Mouse (Mus musculus) stomach, embryonic 14.5 days (tissue): ENCODE measurements around the gene Proz. TPM values are rescaled to one million over a fixed set of nuclear protein-coding genes. Genes with fewer than 3 reads are reported as not detected.
"Not testable (repeated sequence)": the region's sequence is repeated elsewhere in the genome, so short reads cannot be mapped to it uniquely, and the experiment has no call there.

Source experiments
- ATAC-seq: fragments of 200-750 bp; cut with Nextera tagmentation; 2 replicates; pipeline ENCODE4 v1.8.0; 2017; ENCODE audit warnings: low read depth, moderate TSS enrichment; ENCODE audit not compliant: insufficient number of reproducible peaks, insufficient read depth, low FRiP score
- H3K27ac ChIP-seq: fragments of 300-500 bp; sonication (generic); 2 replicates; pipeline ENCODE4 v1.5.1; 2014; ENCODE audit warnings: mild to moderate bottlenecking, low read length, moderate library complexity, mixed read lengths
- H3K27me3 ChIP-seq: fragments of 300-500 bp; sonication (generic); 2 replicates; pipeline ENCODE4 v1.6.1; 2014; ENCODE audit warnings: low read length, control low read depth, mixed read lengths; ENCODE audit not compliant: control insufficient read depth, insufficient read depth
- H3K36me3 ChIP-seq: fragments of 300-500 bp; sonication (generic); 2 replicates; pipeline ENCODE4 v1.6.1; 2014; ENCODE audit warnings: mild to moderate bottlenecking, control low read depth, low read length, moderate library complexity, mixed read lengths; ENCODE audit not compliant: control insufficient read depth, insufficient read depth
- H3K4me1 ChIP-seq: fragments of 300-500 bp; sonication (generic); 2 replicates; pipeline ENCODE4 v1.6.1; 2014; ENCODE audit warnings: low read length, control low read depth, mixed read lengths; ENCODE audit not compliant: control insufficient read depth, insufficient read depth
- H3K4me2 ChIP-seq: fragments of 300-500 bp; sonication (generic); replicated peaks from 2 replicates; pipeline ENCODE4 v1.6.1; 2014; ENCODE audit warnings: low read depth, low read length, control low read depth
- H3K4me3 ChIP-seq: fragments of 300-500 bp; sonication (generic); 2 replicates; pipeline ENCODE4 v1.5.1; 2014; ENCODE audit warnings: low read depth, low read length, control low read depth
- H3K9ac ChIP-seq: fragments of 300-500 bp; sonication (generic); replicated peaks from 2 replicates; pipeline ENCODE4 v1.6.1; 2014; ENCODE audit warnings: low read depth, mild to moderate bottlenecking, control low read depth, low read length, moderate library complexity, mixed read lengths
- H3K9me3 ChIP-seq: fragments of 300-500 bp; sonication (generic); 2 replicates; pipeline ENCODE4 v1.6.1; 2016; ENCODE audit warnings: low read depth, low read length, control low read depth; ENCODE audit not compliant: control insufficient read depth
- WGBS: fragments of 180-500 bp; shearing (Covaris S2); extraction: QIAGEN DNeasy Blood & Tissue Kit; methylation state at CpG from one replicate; pipeline ENCODE4 v1.1.7; 2014; 5-methylcytosine and 5-hydroxymethylcytosine counted together
- polyA plus RNA-seq: library from polyadenylated mRNA; unstranded; fragments of >200 nt; fragmentation: Nextera tagmentation; extraction: Ambion mirVana; gene quantifications from 2 replicates; pipeline ENCODE4 v1.2.1, GENCODE M21; 2014

Gene Proz
- polyA plus RNA-seq, 1 experiment from 2014 or later: 0.45 TPM

DNA sequence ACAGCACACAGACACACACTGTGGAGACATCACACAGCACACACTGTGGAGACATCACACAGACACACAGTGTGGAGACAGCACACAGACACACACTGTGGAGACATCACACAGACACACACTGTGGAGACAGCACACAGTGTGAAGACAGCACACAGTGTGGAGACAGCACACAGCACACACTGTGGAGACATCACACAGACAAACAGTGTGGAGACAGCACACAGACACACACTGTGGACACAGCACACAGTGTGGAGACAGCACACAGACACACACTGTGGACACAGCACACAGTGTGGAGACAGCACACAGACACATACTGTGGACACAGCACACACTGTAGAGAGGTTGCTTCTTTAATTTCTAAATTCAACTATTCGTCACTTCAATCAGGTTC lies 14.9 kb downstream of the Proz start:
- H3K4me1 ChIP-seq, H3K27me3 ChIP-seq, ATAC-seq, H3K4me3 ChIP-seq, H3K27ac ChIP-seq, H3K9ac ChIP-seq, H3K9me3 ChIP-seq, H3K4me2 ChIP-seq: not testable (repeated sequence)
- 92% methylated on average over 1 of the region's 1 CpGs for WGBS
- H3K36me3 ChIP-seq: peaks cover 55% of the 10 kb centered on the region

DNA sequence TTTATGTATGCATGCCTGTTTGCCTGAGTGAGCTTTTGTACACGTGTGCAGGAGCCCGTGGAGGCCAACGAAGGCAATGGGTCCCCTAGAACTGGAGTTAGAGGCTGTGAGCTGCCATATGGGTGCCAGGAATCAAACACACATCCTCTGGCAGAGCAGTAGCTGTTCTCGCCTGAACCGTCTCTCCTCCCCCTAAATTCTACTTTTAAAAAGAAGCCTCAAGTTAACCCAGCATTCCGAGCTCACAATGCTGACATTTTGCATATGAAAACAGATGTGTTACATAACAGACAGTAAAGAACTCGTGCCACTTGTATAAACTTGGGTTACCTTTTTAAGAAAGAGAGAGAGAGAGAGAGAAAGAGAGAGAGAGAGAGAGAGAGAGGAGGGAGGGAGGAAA lies 16.8 kb downstream of the Proz start:
- no peaks in the 10 kb centered on the region for H3K27me3 ChIP-seq
- no peak overlapping the region for H3K4me3 ChIP-seq
- WGBS: 84% methylated on average over 7 of the region's 7 CpGs
- no peak overlapping the region for H3K27ac ChIP-seq
- H3K9ac ChIP-seq: no peak overlapping the region
- ATAC-seq: no peak
- H3K36me3 ChIP-seq: peaks cover 68% of the 10 kb centered on the region
- no peaks in the 10 kb centered on the region for H3K4me1 ChIP-seq
- no peaks in the 10 kb centered on the region for H3K9me3 ChIP-seq
- no peak overlapping the region for H3K4me2 ChIP-seq

DNA sequence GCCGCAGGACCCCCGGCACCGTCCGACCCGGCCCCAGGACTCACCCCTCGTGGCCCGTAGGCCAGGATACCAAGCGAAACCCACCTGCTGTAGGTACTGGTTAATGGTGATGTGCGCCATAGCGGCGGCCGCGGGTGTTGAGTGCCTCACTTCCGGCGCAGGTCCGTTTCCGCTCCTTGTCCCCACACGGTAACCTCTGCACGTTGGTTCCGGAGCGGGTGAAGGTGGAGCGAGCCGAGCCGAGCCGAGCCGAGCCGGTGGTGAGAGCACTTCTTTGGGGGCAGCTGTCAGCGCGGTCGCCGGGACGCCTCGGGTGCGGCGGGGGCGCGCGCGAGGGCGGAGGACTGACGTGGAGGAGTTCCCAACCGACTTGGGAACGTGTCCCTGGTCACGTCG lies 44.0 kb downstream of the Proz start:
- peak; percentile 75 for ATAC-seq
- Histone ChIP-seq H3K9me3 (no peaks in the 10 kb centered on the region), H3K27ac (peak overlapping the region; percentile 90), H3K36me3 (peaks cover 6% of the 10 kb centered on the region), H3K4me3 (peak overlapping the region; percentile 84), H3K9ac (peak overlapping the region; percentile 71), H3K4me2 (peak overlapping the region; percentile 90), H3K4me1 (peaks cover 17% of the 10 kb centered on the region), H3K27me3 (no peaks in the 10 kb centered on the region)
- WGBS: under 1% methylated on average over 45 of the region's 45 CpGs

DNA sequence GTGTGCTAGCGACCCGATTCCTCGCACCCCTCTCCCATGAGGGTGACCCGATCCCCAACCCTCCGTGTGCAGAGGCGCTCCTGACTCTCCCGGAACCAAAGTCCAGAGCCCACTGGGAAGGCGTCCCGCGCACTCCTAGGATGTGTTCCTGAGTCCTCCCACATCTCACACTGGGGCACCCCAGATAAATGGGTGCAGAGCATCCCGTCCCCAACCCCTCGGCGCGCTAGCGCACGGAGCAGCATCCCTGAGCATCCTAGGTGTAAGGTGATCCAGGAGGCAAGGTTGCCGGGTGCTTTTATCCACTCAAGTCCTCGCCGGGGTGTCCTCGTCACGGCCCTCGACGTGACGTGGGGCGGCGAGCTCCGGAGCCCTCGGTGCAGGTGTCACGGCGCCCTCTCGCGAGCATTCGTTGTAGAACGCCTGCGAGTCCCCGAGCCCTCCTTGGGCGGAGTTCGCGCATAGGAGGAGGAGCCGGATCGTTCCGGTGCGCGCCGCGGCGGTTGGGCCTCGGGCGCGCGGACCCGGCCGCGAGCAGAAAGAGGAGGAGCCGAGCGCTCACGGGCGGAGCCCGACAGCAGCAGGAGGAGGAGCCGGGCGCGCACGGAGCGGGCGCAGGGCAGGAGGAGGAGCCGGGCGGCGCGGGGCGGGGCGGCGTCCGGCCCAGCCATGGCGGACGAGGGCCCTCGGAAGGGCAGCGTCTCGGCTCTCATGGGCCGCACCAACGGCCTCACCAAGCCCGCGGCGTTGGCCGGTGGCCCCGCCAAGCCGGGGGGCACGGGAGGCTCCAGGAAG lies 44.6 kb downstream of the Proz start, which contains the start of the genes Pcid2 and Cul4a:
Gene Pcid2, minus strand, starts transcription at position 373 of the 795 bp plus-strand sequence.
Gene Cul4a, plus strand, starts transcription at position 535 of the 795 bp plus-strand sequence.
- peak within 1 kb of the TSS; percentile 84 for H3K4me3 ChIP-seq
- peak within 1 kb of the TSS; percentile 90 for H3K27ac ChIP-seq
- peak within 1 kb of the TSS; percentile 92 for H3K4me2 ChIP-seq
- ATAC-seq: peak; percentile 94
- H3K9ac ChIP-seq: peak within 1 kb of the TSS; percentile 97
- peaks cover under 1% of the 10 kb centered on the region; the same call in 1 of the 2 replicates for H3K36me3 ChIP-seq
- H3K4me1 ChIP-seq: peaks cover 19% of the 10 kb centered on the region
- H3K9me3 ChIP-seq: no peaks in the 10 kb centered on the region
- WGBS: under 1% methylated on average over 72 of the region's 87 CpGs
- H3K27me3 ChIP-seq: no peaks in the 10 kb centered on the region

DNA sequence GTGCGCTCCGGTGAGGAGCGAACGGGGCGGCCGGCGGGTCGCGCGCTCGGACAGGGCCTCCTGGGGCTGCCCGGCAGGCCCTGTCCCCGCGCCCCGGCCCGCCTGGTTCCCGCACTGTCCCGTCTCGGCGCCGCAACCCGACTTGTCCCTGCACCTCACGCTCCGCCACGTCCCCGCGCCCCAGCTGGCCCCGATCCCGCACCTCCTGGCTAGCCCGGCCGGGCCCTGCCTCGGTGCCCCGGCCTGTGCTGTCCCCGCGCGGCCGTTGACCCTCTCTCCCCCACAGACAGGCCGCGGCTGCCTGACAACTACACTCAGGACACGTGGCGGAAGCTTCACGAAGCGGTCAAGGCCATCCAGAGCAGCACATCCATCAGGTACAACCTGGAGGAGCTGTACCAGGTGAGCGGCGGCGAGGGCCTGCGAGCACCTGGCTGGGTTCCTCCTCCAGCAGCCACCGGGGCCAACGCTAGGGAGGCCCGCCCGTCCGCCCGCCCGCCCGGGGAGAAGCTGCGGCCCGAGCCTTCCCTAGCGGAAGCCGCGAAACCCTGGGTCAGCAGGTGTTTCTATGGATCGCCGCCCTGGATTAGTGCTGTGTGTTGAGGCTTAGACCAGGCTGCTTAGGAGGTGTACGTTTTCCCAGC lies 45.3 kb downstream of the Proz start:
- Histone ChIP-seq H3K4me3 (peak overlapping the region; percentile 84), H3K27me3 (no peaks in the 10 kb centered on the region), H3K36me3 (no peaks in the 10 kb centered on the region), H3K9me3 (no peaks in the 10 kb centered on the region), H3K4me2 (peak overlapping the region; percentile 92), H3K27ac (peak overlapping the region; percentile 66), H3K9ac (peak overlapping the region; percentile 97), H3K4me1 (peaks cover 19% of the 10 kb centered on the region)
- under 1% methylated on average over 52 of the region's 63 CpGs for WGBS
- ATAC-seq: peak; percentile 43

GRCm38 (mm10) chr8:13107990-13108638 lies 47.4 kb downstream of the Proz start:
- no peak for ATAC-seq
- Histone ChIP-seq H3K4me3 (no peak overlapping the region), H3K9me3 (no peaks in the 10 kb centered on the region), H3K36me3 (no peaks in the 10 kb centered on the region), H3K4me2 (no peak overlapping the region), H3K9ac (no peak overlapping the region), H3K27ac (no peak overlapping the region), H3K27me3 (no peaks in the 10 kb centered on the region), H3K4me1 (peaks cover 19% of the 10 kb centered on the region)
- 69% methylated on average over 13 of the region's 13 CpGs for WGBS

- Histone ChIP-seq H3K27me3 (no peaks in the 10 kb centered on the region), H3K4me1 (peaks cover 13% of the 10 kb centered on the region), H3K4me2 (no peak overlapping the region), H3K27ac (no peak overlapping the region), H3K4me3 (no peak overlapping the region), H3K9ac (no peak overlapping the region), H3K9me3 (no peaks in the 10 kb centered on the region), H3K36me3 (0 out of 2 replicates have a peak, but pooled peaks cover 6% of the 10 kb centered on the region)
- WGBS: 91% methylated on average over 8 of the region's 8 CpGs
- no peak for ATAC-seq
Observed at GRCm38 (mm10) chr8:13108967-13109366, 48.3 kb downstream of the Proz start.

- Histone ChIP-seq H3K27ac (no peak overlapping the region), H3K9me3 (no peaks in the 10 kb centered on the region), H3K9ac (no peak overlapping the region), H3K4me3 (no peak overlapping the region), H3K4me2 (no peak overlapping the region), H3K27me3 (no peaks in the 10 kb centered on the region), H3K36me3 (0 out of 2 replicates have a peak, but pooled peaks cover 6% of the 10 kb centered on the region), H3K4me1 (peaks cover 12% of the 10 kb centered on the region; the same call in 1 of the 2 replicates)
- no peak for ATAC-seq
- 50% methylated on average over 1 of the region's 1 CpGs for WGBS
Observed at GRCm38 (mm10) chr8:13109416-13109960, 48.8 kb downstream of the Proz start.
